Mouse (Mus musculus) megakaryocyte, embryonic 14.5 days (primary cell): ENCODE data around the gene Sh3bgr. TPM values are rescaled to one million over a fixed set of nuclear protein-coding genes. Genes with fewer than 3 reads are reported as not detected.

Experiments
- H3K27me3 ChIP-seq: replicated peaks from 2 replicates; pipeline ENCODE3; 2012; ENCODE audit warnings: inconsistent platforms
- H3K36me3 ChIP-seq: replicated peaks from 2 replicates; pipeline ENCODE3; 2012; ENCODE audit warnings: low read length, inconsistent platforms, mixed read lengths
- H3K4me1 ChIP-seq: 2 replicates; pipeline ENCODE4 v1.6.1; 2012; ENCODE audit warnings: inconsistent platforms
- H3K4me3 ChIP-seq: replicated peaks from 2 replicates; pipeline ENCODE3; 2012; ENCODE audit warnings: moderate library complexity, mild to moderate bottlenecking, inconsistent platforms
- H3K9me3 ChIP-seq: 2 replicates; pipeline ENCODE4 v1.6.1; 2012; ENCODE audit warnings: inconsistent platforms
- FLI1 ChIP-seq: IDR thresholded peaks from 2 replicates; pipeline ENCODE4 v1.6.1; 2012; ENCODE audit warnings: low read length, inconsistent platforms, mixed read lengths
- GATA1 ChIP-seq: IDR thresholded peaks from 3 replicates; pipeline ENCODE4 v1.6.1; 2012; ENCODE audit warnings: mixed read lengths, low read length, inconsistent platforms, borderline replicate concordance
- polyA plus RNA-seq: library from polyadenylated mRNA; stranded (reverse); fragments of >175 nt; gene quantifications from 2 replicates; pipeline ENCODE4 v1.2.3, GENCODE M21; 2012; ENCODE audit warnings: low replicate concordance; ENCODE audit not compliant: insufficient read depth

Gene Sh3bgr
- polyA plus RNA-seq, 1 experiment: 2.8 TPM

DNA sequence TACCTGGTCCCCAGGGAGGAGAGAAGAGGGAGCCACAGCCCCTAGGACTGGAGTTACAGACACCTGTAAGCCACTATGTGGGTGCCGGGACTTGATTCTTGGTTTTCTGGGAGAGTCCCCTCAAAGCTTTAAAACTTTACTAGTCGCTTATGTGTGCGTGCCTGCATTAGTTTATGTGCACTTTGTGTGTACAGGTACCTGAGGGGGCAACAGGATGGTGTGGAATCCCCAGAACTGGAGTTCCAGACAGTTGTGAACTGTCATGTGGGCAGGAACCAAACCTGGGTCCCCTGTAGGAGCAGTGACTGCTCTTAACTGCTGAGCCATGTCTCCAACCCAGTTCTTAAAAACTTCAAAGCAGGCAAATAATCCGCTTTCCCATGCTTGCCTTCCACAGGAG is 31.0 kb downstream of the Sh3bgr start:
- Histone ChIP-seq H3K4me3 (no peak overlapping the region), H3K36me3 (no peaks in the 10 kb centered on the region), H3K4me1 (no peaks in the 10 kb centered on the region), H3K9me3 (no peaks in the 10 kb centered on the region), H3K27me3 (peaks cover 14% of the 10 kb centered on the region)
- no peak for TF ChIP-seq GATA1
- no peak for TF ChIP-seq FLI1

DNA sequence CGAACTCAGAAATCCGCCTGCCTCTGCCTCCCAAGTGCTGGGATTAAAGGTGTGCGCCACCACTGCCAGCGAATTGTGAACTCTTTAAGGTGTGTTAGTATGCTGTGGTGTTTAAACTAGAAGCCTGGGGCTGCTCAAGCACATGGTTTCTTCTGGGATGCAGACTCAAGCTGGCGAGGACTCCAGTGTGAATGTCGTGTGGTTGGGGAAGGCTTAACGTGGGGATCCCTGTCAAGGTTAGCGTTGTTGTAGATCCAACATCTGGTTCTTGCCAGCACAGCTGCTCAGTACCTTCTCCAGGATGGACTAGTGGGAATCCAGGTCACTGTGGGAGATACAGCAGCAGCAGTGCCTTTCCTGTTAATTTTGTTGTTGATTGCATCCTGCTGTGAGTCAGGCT is 31.7 kb downstream of the Sh3bgr start:
- H3K4me1 ChIP-seq: no peaks in the 10 kb centered on the region
- H3K9me3 ChIP-seq: no peaks in the 10 kb centered on the region
- no peak for TF ChIP-seq GATA1
- no peak for TF ChIP-seq FLI1
- H3K4me3 ChIP-seq: no peak overlapping the region
- no peaks in the 10 kb centered on the region for H3K36me3 ChIP-seq
- H3K27me3 ChIP-seq: peaks cover 16% of the 10 kb centered on the region

DNA sequence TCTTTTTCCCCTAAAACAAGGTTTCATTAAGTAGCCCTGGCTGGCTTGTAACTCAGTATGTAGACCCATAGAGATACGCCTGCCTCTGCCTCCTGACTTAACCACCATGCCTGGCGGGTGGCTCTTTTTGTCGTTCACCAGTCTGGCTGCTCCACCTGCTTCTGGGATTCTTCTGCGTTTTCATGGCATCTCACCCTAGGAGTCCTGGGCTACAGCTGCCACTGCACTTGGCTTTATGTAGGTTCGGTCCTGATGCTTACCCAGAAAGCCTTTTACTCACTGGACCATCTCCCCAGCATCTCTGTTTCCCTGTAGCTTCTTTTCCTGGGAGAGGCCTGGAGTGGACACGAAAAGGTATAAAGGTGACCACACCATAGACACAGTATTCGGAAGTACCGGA is 33.7 kb downstream of the Sh3bgr start:
- no peaks in the 10 kb centered on the region for H3K9me3 ChIP-seq
- TF ChIP-seq FLI1 (no peak), GATA1 (no peak)
- no peaks in the 10 kb centered on the region for H3K4me1 ChIP-seq
- H3K27me3 ChIP-seq: peaks cover 12% of the 10 kb centered on the region
- H3K36me3 ChIP-seq: no peaks in the 10 kb centered on the region
- no peak overlapping the region for H3K4me3 ChIP-seq

DNA sequence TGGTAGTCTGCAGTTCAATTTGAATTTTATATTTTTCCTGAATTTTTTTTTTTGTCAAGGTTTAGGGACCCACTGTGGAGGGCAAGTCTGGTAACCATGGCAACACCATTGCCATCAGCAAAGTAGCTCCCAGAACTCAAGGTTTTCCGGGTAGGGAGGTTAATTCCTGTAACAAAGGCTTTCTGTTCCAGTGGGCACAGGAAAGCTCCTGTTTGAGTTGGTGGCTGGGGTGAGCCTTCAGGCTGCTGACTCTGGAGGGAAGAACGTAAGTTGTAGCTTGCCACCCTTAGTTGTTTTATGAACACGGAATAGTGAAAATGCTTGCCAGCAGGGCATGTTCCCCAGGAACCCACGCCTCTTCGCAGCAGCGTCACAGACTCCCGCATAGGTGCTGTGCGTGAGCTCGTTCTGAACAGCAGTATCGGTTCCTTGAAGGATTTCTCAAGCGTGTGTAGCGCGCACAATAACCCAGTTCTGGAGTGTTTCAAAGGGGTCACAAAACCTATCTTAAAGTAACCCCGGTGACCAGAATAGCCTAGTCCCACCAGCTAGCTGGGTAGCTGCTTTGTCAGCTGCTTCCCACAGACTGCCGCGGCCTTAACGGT is 35.2 kb downstream of the Sh3bgr start, which contains the start of gene B3galt5:
Gene B3galt5, plus strand, starts transcription at position 436 of the 605 bp plus-strand sequence.
- Histone ChIP-seq H3K27me3 (peaks cover 12% of the 10 kb centered on the region), H3K9me3 (no peaks in the 10 kb centered on the region), H3K4me1 (no peaks in the 10 kb centered on the region), H3K36me3 (no peaks in the 10 kb centered on the region), H3K4me3 (no peak within 1 kb of the TSS)
- no peak for TF ChIP-seq FLI1
- TF ChIP-seq GATA1: no peak

DNA sequence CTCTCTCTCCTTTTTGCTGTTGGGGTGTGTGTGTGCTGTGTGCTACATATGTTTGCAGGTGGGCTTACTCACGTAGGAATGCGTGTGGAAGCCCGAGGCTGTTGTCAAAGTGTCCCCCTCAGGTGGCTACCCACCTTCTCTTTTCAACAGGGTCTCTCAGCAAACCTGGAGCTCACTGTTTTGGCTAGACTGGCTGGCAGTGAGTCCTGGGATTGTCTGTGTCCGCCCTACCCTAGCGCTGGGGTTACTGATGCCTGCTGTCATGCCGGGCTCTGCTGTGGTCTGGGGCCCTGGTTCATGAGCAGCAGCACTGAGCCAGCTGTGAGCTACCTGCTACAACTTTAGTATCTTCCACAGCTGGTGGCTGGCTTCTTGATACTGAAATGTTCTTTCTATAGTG is 44.2 kb downstream of the Sh3bgr start:
- H3K4me1 ChIP-seq: no peaks in the 10 kb centered on the region
- H3K9me3 ChIP-seq: peaks cover 48% of the 10 kb centered on the region
- no peak overlapping the region for H3K4me3 ChIP-seq
- H3K36me3 ChIP-seq: no peaks in the 10 kb centered on the region
- TF ChIP-seq GATA1: no peak
- TF ChIP-seq FLI1: no peak
- peaks cover 16% of the 10 kb centered on the region for H3K27me3 ChIP-seq

DNA sequence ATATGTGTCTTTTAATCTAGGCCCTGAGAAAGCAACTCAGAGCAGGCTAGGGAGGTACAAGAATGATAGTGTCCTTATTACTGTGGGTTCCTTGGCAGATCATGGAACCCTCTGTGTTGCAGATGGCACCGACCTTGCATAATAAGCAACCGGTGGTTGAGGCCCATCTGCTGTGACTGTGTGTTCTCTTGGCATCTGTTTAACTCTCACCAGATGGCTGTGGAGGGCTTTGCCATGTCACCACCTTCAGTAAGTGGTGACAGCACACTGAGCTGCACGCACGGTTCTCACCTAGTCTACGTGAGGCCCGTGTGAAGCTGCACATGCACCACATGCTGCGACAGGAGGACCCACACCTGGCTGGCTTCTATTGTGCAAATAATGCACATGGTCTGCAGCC is 49.4 kb downstream of the Sh3bgr start:
- no peaks in the 10 kb centered on the region for H3K4me1 ChIP-seq
- H3K27me3 ChIP-seq: peaks cover 20% of the 10 kb centered on the region
- no peaks in the 10 kb centered on the region for H3K36me3 ChIP-seq
- H3K4me3 ChIP-seq: peak overlapping the region; percentile 54
- peaks cover 71% of the 10 kb centered on the region for H3K9me3 ChIP-seq
- TF ChIP-seq FLI1 (no peak), GATA1 (no peak)

DNA sequence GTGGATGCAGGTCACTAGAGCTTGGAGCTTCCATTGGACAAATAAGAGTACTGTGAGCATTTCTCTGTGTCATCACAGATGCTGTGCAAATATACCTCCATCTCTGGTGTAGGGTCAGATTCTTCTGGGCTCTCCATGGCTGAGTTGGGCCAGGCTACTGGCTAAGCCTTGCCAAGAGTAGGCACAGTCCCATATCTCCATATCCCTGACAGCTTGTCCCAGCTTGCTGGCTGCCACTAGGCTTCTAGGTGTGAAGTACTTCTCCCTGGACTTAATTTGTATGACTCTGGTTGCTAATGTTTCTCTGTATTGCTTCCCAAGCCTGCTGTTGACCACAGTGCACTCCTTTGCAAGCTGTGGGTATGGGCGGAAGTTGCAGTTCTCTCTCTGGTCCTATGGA is 51.9 kb downstream of the Sh3bgr start:
- TF ChIP-seq FLI1 (no peak), GATA1 (no peak)

DNA sequence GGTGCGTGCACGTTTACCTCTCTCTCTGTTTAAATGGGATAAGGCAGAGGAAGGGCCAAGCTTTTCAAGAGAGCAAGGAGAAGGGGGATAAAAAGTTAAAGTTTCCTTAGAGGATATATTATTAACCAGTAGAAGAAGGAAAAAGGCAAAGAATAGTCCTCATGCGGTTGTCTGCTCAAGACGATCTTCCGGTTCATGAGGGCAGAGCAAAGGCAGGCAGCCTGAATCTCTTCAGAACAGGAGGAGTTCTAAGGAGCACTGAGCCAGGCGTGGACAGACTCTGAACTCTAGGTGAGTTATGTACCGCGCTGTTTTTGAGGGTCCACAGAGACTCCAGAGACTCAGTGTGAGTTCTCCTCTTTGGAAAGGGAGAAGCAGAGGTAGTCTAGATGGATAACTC is 58.2 kb downstream of the Sh3bgr start:
- Histone ChIP-seq H3K9me3 (peaks cover 17% of the 10 kb centered on the region), H3K4me1 (peaks cover 17% of the 10 kb centered on the region), H3K4me3 (no peak overlapping the region), H3K27me3 (no peaks in the 10 kb centered on the region), H3K36me3 (no peaks in the 10 kb centered on the region)
- TF ChIP-seq FLI1 (no peak), GATA1 (no peak)

More for the DNA sequence above, 51.9 kb downstream of the Sh3bgr start:
- peaks cover 15% of the 10 kb centered on the region for H3K27me3 ChIP-seq
- no peaks in the 10 kb centered on the region for H3K36me3 ChIP-seq
- H3K4me1 ChIP-seq: no peaks in the 10 kb centered on the region
- no peak overlapping the region for H3K4me3 ChIP-seq
- H3K9me3 ChIP-seq: peaks cover 54% of the 10 kb centered on the region

DNA sequence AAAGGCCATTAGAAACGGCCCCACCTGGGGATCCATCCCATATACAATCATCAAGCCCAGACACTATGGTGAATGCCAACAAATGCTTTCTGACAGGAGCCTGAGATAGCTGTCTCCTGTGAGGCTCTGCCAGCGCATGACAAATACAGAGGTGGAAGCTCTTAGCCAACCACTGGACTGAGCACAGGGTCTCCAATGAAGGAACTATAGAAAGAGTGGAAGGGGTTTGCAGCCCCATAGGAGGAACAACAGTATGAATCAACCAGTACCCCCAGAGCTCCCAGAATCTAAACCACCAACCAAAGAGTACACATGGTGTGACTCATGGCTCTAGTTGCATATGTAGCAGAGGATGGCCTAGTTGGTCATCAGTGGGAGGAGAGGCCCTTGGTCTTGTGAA is 71.5 kb downstream of the Sh3bgr start:
- Histone ChIP-seq H3K36me3 (no peaks in the 10 kb centered on the region), H3K4me1 (peaks cover 48% of the 10 kb centered on the region), H3K9me3 (peaks cover 11% of the 10 kb centered on the region; the same call in 1 of the 2 replicates), H3K27me3 (peaks cover 13% of the 10 kb centered on the region), H3K4me3 (no peak overlapping the region)
- no peak for TF ChIP-seq FLI1
- TF ChIP-seq GATA1: no peak

DNA sequence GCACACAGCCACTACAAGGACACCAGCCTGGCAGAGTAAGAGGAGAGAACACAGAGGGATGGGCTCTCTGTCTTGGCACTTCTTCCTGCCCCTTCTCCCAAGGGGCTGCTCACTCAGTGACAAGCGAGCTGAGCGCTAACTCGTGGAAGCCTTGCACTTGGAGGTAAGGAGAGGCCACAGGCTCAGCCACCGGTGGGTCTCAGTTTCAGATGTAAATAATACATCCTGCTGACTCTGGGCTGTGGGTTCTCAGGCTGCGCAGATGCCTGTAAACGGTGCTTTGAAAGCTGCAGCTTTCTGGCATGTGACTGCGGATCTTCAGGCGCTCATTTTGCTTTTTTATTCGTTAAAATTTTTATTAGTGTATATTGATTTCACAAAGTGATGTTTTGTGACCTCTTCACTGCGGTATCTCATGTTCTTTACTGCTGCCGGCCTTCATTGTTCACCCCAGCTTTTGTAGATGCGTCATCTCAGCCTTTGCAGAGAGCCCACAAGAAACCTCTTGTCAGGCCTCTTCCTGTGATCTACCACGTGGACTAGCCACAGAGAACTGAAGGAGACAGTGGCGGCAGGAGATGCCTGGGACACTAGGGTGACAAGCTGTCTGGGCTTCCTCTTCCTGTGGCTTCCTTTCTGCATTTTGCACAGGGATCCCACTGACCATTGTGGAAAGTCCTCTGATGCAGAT is 72.8 kb downstream of the Sh3bgr start:
- H3K4me3 ChIP-seq: peak overlapping the region; percentile 84
- TF ChIP-seq FLI1: no peak
- no peak for TF ChIP-seq GATA1
- no peaks in the 10 kb centered on the region for H3K36me3 ChIP-seq
- peaks cover 49% of the 10 kb centered on the region for H3K4me1 ChIP-seq
- peaks cover 7% of the 10 kb centered on the region for H3K27me3 ChIP-seq
- peaks cover 10% of the 10 kb centered on the region; the same call in 1 of the 2 replicates for H3K9me3 ChIP-seq
